Mouse (Mus musculus): ENCODE data around the gene 9930022D16Rik. TPM values are rescaled to one million over a fixed set of nuclear protein-coding genes. Genes with fewer than 3 reads are reported as not detected.

The 9930022D16Rik gene
- polyA plus RNA-seq, 1 experiment from 2014 or later = not detected

DNA sequence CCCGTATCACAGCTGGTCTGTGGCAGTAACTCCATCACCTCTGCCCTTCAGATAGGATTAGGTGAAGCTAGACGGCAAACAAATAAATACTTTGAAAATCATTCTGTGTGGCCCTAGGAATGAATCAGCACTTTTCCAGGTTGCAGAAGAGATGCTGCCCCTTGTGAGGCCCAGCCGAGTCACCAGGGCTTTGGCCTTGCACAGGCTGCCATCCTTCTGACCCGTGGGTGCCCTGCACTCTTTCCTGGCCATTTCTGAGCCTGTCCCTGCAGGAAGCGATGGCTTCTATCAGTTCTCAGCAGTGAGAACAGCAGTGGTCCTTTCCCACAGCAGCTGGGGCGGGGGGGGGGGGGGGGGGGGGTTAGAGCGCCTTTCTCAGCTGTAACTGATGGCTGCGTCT is 23.2 kb downstream of the 9930022D16Rik start:
- Histone ChIP-seq H3K4me3 (no peak overlapping the region), H3K4me2 (no peak overlapping the region), H3K27me3 (no peaks in the 10 kb centered on the region), H3K9me3 (no peaks in the 10 kb centered on the region), H3K36me3 (peaks cover 36% of the 10 kb centered on the region), H3K27ac (no peak overlapping the region), H3K4me1 (peaks cover 11% of the 10 kb centered on the region), H3K9ac (no peak overlapping the region)
- 45% methylated on average over 7 of the region's 8 CpGs for WGBS
- ATAC-seq (ENCODE audit: borderline replicate concordance, extremely low read depth, low FRiP score, low TSS enrichment) = no peak

DNA sequence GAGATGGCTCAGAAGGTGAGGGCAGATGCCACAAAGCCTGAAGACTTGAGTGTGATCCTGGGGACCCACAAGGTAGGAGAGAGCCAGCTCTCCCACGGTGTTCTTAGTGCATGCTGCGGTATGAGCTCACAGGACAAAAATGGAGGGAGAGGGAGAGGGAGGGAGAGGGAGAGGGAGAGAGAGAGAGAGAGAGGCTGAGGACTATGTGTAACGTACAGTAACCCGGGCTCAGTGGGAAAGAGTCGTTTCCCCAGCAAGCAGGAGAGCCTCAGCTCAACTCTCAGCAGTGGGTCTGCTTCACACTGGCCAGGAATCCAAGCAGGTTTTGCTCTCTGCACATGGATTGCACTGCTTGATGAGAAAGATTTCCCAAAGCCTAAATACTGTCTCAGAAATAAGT is 25.5 kb downstream of the 9930022D16Rik start:
- peak overlapping the region; percentile 55; the same call in 1 of the 2 replicates for H3K9ac ChIP-seq
- peak overlapping the region; percentile 56 for H3K4me3 ChIP-seq
- no peaks in the 10 kb centered on the region for H3K9me3 ChIP-seq
- H3K4me2 ChIP-seq = peak overlapping the region; percentile 83
- H3K27me3 ChIP-seq = no peaks in the 10 kb centered on the region
- H3K4me1 ChIP-seq = peaks cover 11% of the 10 kb centered on the region
- no peak; the same call in 1 of the 2 replicates for ATAC-seq (ENCODE audit: borderline replicate concordance, extremely low read depth, low FRiP score, low TSS enrichment)
- H3K36me3 ChIP-seq = peaks cover 29% of the 10 kb centered on the region
- peak overlapping the region; percentile 42; the same call in 1 of the 2 replicates for H3K27ac ChIP-seq
- WGBS = 5% methylated on average over 5 of the region's 5 CpGs

DNA sequence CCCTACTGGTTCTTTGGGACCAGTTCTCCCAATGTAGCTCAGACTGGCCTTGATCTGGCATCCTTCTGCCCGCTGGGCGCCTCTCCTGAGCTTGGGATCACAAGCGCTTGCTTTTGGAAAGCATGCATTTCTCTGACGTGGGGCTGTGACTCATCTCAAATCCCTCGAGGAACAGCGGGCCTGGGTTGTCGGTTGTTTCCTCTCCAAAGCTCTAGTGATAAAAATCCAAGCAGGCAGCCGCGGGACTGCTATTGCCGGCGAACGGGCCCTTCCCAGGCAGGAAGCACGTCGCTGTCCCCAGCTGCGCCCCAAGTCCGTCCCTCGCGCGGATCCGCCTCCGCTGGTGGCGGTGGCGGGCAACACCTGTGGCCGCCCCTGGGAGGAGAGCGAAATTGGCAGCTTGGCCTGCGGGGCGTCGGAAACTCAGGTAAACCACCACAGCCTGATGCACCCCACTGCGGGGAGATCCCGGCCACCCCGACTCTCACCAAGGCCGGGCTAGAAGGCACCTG is 26.2 kb downstream of the 9930022D16Rik start:
- peaks cover 11% of the 10 kb centered on the region for H3K4me1 ChIP-seq
- H3K36me3 ChIP-seq = peaks cover 23% of the 10 kb centered on the region
- no peaks in the 10 kb centered on the region for H3K27me3 ChIP-seq
- H3K4me3 ChIP-seq = peak overlapping the region; percentile 56
- peak overlapping the region; percentile 55 for H3K9ac ChIP-seq
- H3K9me3 ChIP-seq = no peaks in the 10 kb centered on the region
- peak overlapping the region; percentile 66 for H3K27ac ChIP-seq
- peak overlapping the region; percentile 83 for H3K4me2 ChIP-seq
- WGBS = under 1% methylated on average over 30 of the region's 32 CpGs
- peak; percentile 78 for ATAC-seq (ENCODE audit: borderline replicate concordance, extremely low read depth, low FRiP score, low TSS enrichment)

DNA sequence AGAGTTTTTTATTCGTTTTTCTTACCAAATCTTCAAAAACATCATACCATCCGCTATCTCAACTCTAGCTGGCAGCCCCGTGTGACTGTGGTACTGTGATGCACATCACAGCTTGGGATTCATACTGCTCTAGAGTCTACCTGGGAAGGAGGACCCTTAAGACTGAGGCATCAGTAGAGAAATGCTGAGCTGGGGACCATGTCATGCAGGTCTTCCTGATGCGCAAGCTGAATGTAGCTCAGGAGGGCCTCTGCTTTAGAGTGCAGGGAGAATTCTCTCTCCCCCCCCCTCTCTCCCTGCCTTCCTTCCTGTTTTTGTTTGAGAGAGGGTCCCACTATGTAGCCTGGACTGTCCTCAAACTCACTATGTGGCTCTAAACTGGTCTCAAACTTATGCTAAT is 26.9 kb downstream of the 9930022D16Rik start:
- H3K27me3 ChIP-seq = no peaks in the 10 kb centered on the region
- peaks cover 15% of the 10 kb centered on the region for H3K36me3 ChIP-seq
- H3K9me3 ChIP-seq = no peaks in the 10 kb centered on the region
- H3K4me3 ChIP-seq = peak overlapping the region; percentile 56
- ATAC-seq (ENCODE audit: borderline replicate concordance, extremely low read depth, low FRiP score, low TSS enrichment) = no peak
- no peak overlapping the region for H3K27ac ChIP-seq
- no peak overlapping the region for H3K9ac ChIP-seq
- peak overlapping the region; percentile 83 for H3K4me2 ChIP-seq
- 52% methylated on average over 4 of the region's 4 CpGs for WGBS
- H3K4me1 ChIP-seq = peaks cover 11% of the 10 kb centered on the region

DNA sequence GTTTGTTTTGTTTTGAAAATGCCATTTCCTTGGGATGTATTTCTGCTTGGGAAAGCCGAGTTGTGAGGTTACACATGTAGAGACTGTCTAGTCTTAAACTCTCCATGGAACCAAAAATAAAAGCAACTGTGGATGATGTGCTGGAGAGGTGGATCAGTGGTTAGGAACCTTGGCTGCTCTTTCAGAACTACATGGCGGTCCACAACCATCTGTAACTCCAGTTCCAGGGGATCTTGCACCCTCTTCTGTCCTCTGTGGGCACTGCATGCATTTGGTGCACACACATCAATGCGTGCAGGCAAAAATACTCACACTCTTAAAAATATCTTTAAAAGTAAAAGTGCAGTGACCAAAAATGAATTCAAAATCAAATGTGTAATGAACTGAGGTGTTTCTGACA is 27.4 kb downstream of the 9930022D16Rik start:
- ATAC-seq (ENCODE audit: borderline replicate concordance, extremely low read depth, low FRiP score, low TSS enrichment) = no peak
- Histone ChIP-seq H3K36me3 (peaks cover 12% of the 10 kb centered on the region; the same call in 1 of the 2 replicates), H3K9ac (no peak overlapping the region), H3K4me1 (peaks cover 11% of the 10 kb centered on the region), H3K9me3 (no peaks in the 10 kb centered on the region), H3K4me2 (0 out of 2 replicates have a peak overlapping the region, but pooled peaks have one; percentile 83), H3K27ac (no peak overlapping the region), H3K27me3 (no peaks in the 10 kb centered on the region), H3K4me3 (no peak overlapping the region)
- WGBS = 59% methylated on average over 3 of the region's 3 CpGs

DNA sequence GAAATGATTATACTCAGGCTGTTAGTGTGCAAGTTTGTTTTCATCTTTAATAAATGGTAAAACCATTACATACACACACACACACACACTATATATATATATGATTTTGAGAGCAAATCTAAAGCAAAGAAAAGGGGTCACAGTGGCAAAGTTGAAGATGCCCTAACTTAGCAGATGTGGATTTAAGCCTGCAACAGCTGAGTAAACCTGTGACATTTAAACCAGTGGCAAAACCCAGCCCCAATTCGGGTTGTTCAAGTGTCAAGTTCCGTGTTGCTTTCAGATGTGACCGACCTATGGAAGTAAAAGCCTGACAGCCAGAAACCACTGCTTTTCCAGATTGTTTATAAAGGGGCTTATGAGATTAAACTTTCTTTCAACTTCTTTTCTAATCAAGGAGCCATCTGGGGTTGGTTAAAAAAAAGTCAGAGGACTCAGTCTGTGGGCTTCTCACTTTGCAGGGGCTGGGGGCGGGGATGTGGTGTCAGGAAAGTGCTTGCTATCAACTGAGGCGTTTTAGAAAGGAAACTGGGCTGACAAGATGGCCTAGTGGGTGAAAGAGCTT is 28.5 kb downstream of the 9930022D16Rik start:
- no peak overlapping the region for H3K9ac ChIP-seq
- 35% methylated on average over 5 of the region's 5 CpGs for WGBS
- H3K4me3 ChIP-seq = no peak overlapping the region
- no peak overlapping the region for H3K4me2 ChIP-seq
- no peak for ATAC-seq (ENCODE audit: borderline replicate concordance, extremely low read depth, low FRiP score, low TSS enrichment)
- H3K27me3 ChIP-seq = no peaks in the 10 kb centered on the region
- H3K36me3 ChIP-seq = 0 out of 2 replicates have a peak, but pooled peaks cover 1% of the 10 kb centered on the region
- peaks cover 11% of the 10 kb centered on the region for H3K4me1 ChIP-seq
- no peak overlapping the region for H3K27ac ChIP-seq
- no peaks in the 10 kb centered on the region for H3K9me3 ChIP-seq

DNA sequence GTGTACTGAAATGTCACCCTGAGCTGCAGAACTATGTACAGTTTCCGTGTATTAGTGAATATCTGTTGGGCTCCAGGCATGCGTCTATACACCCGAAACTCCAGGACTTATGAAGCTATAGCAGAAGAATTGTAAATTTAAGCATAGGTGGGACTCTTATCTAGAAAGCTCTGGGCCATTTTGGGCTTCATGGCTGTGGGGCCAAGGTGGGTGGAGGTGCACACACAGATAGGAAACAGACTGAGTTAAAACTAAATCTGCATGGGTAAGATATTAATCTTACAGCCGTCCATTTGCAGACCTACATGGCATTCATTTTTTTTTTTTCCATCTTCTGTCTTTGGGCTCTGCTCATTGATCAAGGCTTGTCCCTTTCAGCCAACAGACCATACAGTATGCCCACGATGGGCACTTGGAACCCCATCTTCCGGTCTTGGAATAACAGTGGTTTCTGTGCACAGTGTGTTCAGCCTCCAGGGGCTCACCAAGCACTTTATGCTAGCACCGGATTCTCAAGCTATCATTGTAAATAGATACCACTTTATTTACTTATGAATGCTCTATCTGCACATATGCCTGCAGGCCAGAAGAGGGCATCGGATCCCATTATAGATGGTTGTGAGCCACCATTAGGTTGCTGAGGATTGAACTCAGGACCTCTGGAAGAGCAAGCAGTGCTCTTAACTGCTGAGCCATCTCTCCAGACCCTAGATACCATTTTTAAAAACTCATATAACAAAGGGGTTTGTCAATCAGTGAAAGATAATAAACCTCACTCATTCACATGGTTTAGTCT is 29.9 kb downstream of the 9930022D16Rik start:
- H3K4me3 ChIP-seq = no peak overlapping the region
- no peak overlapping the region for H3K9ac ChIP-seq
- no peaks in the 10 kb centered on the region for H3K9me3 ChIP-seq
- WGBS = 87% methylated on average over 8 of the region's 8 CpGs
- H3K27me3 ChIP-seq = no peaks in the 10 kb centered on the region
- H3K4me1 ChIP-seq = peaks cover 11% of the 10 kb centered on the region
- ATAC-seq (ENCODE audit: borderline replicate concordance, extremely low read depth, low FRiP score, low TSS enrichment) = no peak
- no peak overlapping the region for H3K27ac ChIP-seq
- no peaks in the 10 kb centered on the region for H3K36me3 ChIP-seq
- H3K4me2 ChIP-seq = no peak overlapping the region

DNA sequence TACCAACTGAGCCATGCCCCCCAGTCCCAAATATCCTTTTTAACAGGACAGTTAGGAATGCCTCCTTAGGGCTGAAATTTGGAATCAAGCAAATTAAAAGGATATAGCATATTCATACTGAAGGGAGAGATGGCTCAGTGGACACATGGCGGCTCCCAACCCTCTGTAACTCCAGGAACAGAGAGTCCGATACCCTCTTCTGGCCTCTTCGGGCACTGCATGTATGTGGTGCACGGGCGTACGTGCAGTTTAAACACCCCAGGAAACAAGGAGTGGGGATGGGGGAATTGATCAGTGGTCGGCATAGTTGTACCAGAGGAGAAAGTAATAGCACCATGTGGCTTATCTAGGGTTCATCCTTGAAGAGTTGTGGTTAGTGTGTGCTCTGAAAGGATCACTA is 30.9 kb downstream of the 9930022D16Rik start:
- Histone ChIP-seq H3K27ac (no peak overlapping the region), H3K9ac (no peak overlapping the region), H3K4me3 (no peak overlapping the region), H3K36me3 (no peaks in the 10 kb centered on the region), H3K4me2 (no peak overlapping the region), H3K27me3 (no peaks in the 10 kb centered on the region), H3K9me3 (no peaks in the 10 kb centered on the region), H3K4me1 (peaks cover 8% of the 10 kb centered on the region)
- whole genome bisulfite sequencing = 58% methylated on average over 7 of the region's 7 CpGs
- ATAC-seq (ENCODE audit: borderline replicate concordance, extremely low read depth, low FRiP score, low TSS enrichment) = no peak

DNA sequence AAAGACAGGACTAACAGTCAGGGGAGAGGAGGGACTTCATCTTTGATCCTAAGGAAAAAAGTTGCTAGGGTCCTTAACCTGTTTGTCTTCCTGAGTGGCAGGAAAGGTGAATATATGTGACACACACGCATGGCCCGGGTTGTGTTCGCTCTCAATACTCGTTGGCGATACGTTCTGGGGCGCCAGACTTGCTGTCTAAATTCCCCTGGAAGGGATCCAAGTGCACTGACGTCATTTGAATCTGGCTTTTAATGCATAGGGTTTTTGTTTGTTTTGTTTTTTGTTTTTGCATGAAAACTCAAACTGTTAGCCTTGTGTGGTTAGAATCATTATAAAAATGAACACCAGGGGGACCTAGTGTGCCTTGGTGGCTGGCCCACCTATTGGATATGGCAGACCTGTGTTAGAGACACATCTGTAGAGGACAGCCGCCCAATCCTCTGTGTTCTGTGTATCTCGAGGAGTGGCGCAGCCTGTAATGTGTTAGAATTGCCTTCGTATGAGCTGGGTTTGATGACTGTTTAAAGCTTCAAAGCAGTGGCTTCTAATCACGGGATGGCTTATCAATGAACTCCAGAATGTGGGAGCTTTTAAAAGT is 31.8 kb downstream of the 9930022D16Rik start:
- no peak for ATAC-seq (ENCODE audit: borderline replicate concordance, extremely low read depth, low FRiP score, low TSS enrichment)
- H3K9ac ChIP-seq = no peak overlapping the region
- H3K4me2 ChIP-seq = no peak overlapping the region
- H3K4me1 ChIP-seq = peaks cover 4% of the 10 kb centered on the region
- H3K4me3 ChIP-seq = no peak overlapping the region
- no peaks in the 10 kb centered on the region for H3K27me3 ChIP-seq
- H3K36me3 ChIP-seq = no peaks in the 10 kb centered on the region
- no peak overlapping the region for H3K27ac ChIP-seq
- no peaks in the 10 kb centered on the region for H3K9me3 ChIP-seq
- WGBS = 34% methylated on average over 13 of the region's 13 CpGs

DNA sequence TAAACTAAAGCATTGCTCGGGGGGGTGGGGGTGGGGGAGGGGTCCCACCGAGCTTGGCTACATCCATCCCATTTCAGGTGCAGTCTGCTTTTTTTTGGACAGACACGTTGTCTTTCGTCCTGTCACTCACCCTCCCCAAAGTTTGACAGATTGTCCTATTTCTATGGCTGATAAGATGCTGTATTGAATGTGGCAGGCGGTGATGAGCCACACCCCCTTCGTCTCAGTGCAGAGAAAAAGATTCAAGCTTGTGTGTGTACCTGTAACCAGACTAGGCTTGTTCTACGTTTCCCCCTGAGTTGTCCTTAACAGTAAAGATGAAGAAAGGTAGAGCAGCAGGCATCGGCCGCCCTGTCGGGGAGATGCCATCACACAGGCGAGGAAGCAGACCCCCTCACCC is 37.5 kb downstream of the 9930022D16Rik start:
- H3K9me3 ChIP-seq = no peaks in the 10 kb centered on the region
- 0 out of 2 replicates have a peak, but pooled peaks cover 3% of the 10 kb centered on the region for H3K36me3 ChIP-seq
- no peaks in the 10 kb centered on the region for H3K4me1 ChIP-seq
- 81% methylated on average over 11 of the region's 11 CpGs for WGBS
- H3K27ac ChIP-seq = no peak overlapping the region
- H3K27me3 ChIP-seq = no peaks in the 10 kb centered on the region
- no peak overlapping the region for H3K4me2 ChIP-seq
- ATAC-seq (ENCODE audit: borderline replicate concordance, extremely low read depth, low FRiP score, low TSS enrichment) = no peak
- H3K4me3 ChIP-seq = no peak overlapping the region
- no peak overlapping the region for H3K9ac ChIP-seq

DNA sequence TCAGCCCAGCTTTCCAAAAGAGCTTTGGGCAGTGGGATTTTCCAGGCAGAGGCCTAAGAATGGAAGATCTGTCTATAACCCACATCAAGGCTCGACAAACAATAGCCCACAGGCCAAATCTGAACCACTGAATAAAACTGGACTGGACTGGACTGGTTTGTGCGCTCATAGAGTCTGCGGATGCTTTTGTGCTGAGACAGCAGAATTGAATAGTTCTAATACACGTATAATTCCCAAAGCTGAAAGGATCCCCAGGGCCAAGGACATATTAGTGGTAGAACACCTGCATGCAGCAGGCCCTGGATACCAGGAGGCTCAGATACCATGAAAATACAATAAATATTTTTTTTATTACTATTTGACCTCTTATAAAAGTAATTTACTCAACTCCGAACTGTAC is 42.5 kb downstream of the 9930022D16Rik start:
- Histone ChIP-seq H3K27ac (no peak overlapping the region), H3K9ac (no peak overlapping the region), H3K4me3 (no peak overlapping the region), H3K4me1 (no peaks in the 10 kb centered on the region), H3K4me2 (no peak overlapping the region), H3K36me3 (0 out of 2 replicates have a peak, but pooled peaks cover 3% of the 10 kb centered on the region), H3K9me3 (no peaks in the 10 kb centered on the region), H3K27me3 (no peaks in the 10 kb centered on the region)
- 87% methylated on average over 5 of the region's 5 CpGs for WGBS
- ATAC-seq (ENCODE audit: borderline replicate concordance, extremely low read depth, low FRiP score, low TSS enrichment) = no peak

DNA sequence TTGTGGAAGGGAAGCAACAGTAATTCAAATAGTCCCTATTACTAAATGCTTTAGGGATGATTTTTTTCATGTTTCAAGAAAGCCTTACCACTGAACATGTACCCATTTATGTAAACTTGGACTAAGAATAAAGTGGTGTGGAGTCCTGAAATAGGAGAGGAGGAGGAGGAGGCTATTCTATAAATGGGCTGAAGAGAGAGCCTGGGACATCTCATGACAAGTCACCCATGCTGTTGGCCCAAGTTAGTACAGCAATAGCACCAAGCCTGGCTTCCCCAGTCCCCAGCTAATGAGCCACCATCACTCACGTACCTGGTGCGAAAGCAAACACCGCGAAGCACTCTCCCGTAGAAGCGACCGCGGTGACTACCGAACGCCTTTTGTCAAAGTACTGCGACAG is 44.4 kb downstream of the 9930022D16Rik start:
- H3K4me2 ChIP-seq = no peak overlapping the region
- H3K36me3 ChIP-seq = 0 out of 2 replicates have a peak, but pooled peaks cover 3% of the 10 kb centered on the region
- H3K9ac ChIP-seq = no peak overlapping the region
- no peak overlapping the region for H3K4me3 ChIP-seq
- 95% methylated on average over 11 of the region's 11 CpGs for WGBS
- H3K9me3 ChIP-seq = no peaks in the 10 kb centered on the region
- no peaks in the 10 kb centered on the region for H3K4me1 ChIP-seq
- no peaks in the 10 kb centered on the region for H3K27me3 ChIP-seq
- H3K27ac ChIP-seq = no peak overlapping the region
- no peak for ATAC-seq (ENCODE audit: borderline replicate concordance, extremely low read depth, low FRiP score, low TSS enrichment)

Measured in lung, embryonic 15.5 days (tissue).